Mouse (Mus musculus): ENCODE data around the gene Snapc1.

The Snapc1 gene

GRCm38 (mm10) chr12:73996906-73997296 lies 32.6 kb downstream of the Snapc1 start:
- no peak for DNase-seq

- DNase-seq = no peak
These were observed 33.2 kb downstream of the Snapc1 start, which contains the start of gene Syt16 for GRCm38 (mm10) chr12:73997297-73998127. Syt16 (plus strand) TSS chr12:73997661.

GRCm38 (mm10) chr12:73998128-73998456 lies 33.8 kb downstream of the Snapc1 start:
- DNase-seq = no peak

- no peak for DNase-seq
These were observed 38.2 kb downstream of the Snapc1 start for GRCm38 (mm10) chr12:74002449-74002848.

- peak; percentile 22 for DNase-seq
These were observed 45.2 kb downstream of the Snapc1 start for GRCm38 (mm10) chr12:74009448-74009911.

- DNase-seq = peak; percentile 81
These were observed 49.5 kb downstream of the Snapc1 start for GRCm38 (mm10) chr12:74013739-74014138.

GRCm38 (mm10) chr12:74014739-74015270 lies 50.5 kb downstream of the Snapc1 start:
- DNase-seq = peak; percentile 32

GRCm38 (mm10) chr12:74015491-74015890 lies 51.2 kb downstream of the Snapc1 start:
- DNase-seq = no peak

GRCm38 (mm10) chr12:74023260-74023659 lies 59.0 kb downstream of the Snapc1 start:
- DNase-seq = no peak

- no peak for DNase-seq
These were observed 60.6 kb downstream of the Snapc1 start for GRCm38 (mm10) chr12:74024912-74025311.
